Mouse (Mus musculus) limb, embryonic 14.5 days (tissue): ENCODE measurements at regions not wholly inside any gene's neighbourhood (a gene's known extent, or its start where the extent isn't known, plus 50 kb on each side); places are given as distances from the start of the nearest gene placed in this dataset.
A peak's percentile ranks its signal among the peaks of the same experiment; 100 is the strongest.

Source experiments
- ATAC-seq: fragments of 200-750 bp; cut with Nextera tagmentation; 2 replicates; pipeline ENCODE4 v1.8.0; 2017; ENCODE audit warnings: low read depth, moderate number of reproducible peaks, moderate TSS enrichment; ENCODE audit not compliant: low FRiP score
- DNase-seq: peaks from one replicate; pipeline ENCODE4 v3.0.0-alpha.2; 2015; ENCODE audit warnings: low spot score
- H3K27ac ChIP-seq: fragments of 300-500 bp; sonication (generic); replicated peaks from 2 replicates; pipeline ENCODE4 v1.5.1; 2014; ENCODE audit warnings: low read depth, mild to moderate bottlenecking, low read length, moderate library complexity, mixed read lengths
- H3K27me3 ChIP-seq: fragments of 300-500 bp; sonication (generic); 2 replicates; pipeline ENCODE4 v1.6.1; 2014; ENCODE audit warnings: low read length, mixed read lengths; ENCODE audit not compliant: control insufficient read depth, insufficient read depth
- H3K36me3 ChIP-seq: fragments of 300-500 bp; sonication (generic); 2 replicates; pipeline ENCODE4 v1.6.1; 2014; ENCODE audit warnings: mild to moderate bottlenecking, low read length, moderate library complexity, mixed read lengths; ENCODE audit not compliant: control insufficient read depth, insufficient read depth
- H3K4me1 ChIP-seq: fragments of 300-500 bp; sonication (generic); 2 replicates; pipeline ENCODE4 v1.6.1; 2014; ENCODE audit warnings: antibody characterized with exemption, low read length, mixed read lengths; ENCODE audit not compliant: control insufficient read depth, insufficient read depth
- H3K4me2 ChIP-seq: fragments of 300-500 bp; sonication (generic); replicated peaks from 2 replicates; pipeline ENCODE4 v1.6.1; 2014; ENCODE audit warnings: low read depth, mild to moderate bottlenecking, low read length, moderate library complexity; ENCODE audit not compliant: severe bottlenecking
- H3K4me3 ChIP-seq: fragments of 300-500 bp; sonication (generic); replicated peaks from 2 replicates; pipeline ENCODE4 v1.5.1; 2014; ENCODE audit warnings: low read length
- H3K9ac ChIP-seq: fragments of 300-500 bp; sonication (generic); 2 replicates; pipeline ENCODE4 v1.6.1; 2014; ENCODE audit warnings: mild to moderate bottlenecking, low read depth, low read length, moderate library complexity; ENCODE audit not compliant: severe bottlenecking
- H3K9me3 ChIP-seq: fragments of 300-500 bp; sonication (generic); 2 replicates; pipeline ENCODE4 v1.6.1; 2016; ENCODE audit warnings: low read length; ENCODE audit not compliant: control insufficient read depth
- POLR2A ChIP-seq: fragments of 200-500 bp; IDR thresholded peaks from 2 replicates; pipeline ENCODE4 v1.8.0; 2012; ENCODE audit warnings: inconsistent platforms, mild to moderate bottlenecking, moderate library complexity, borderline replicate concordance; ENCODE audit not compliant: insufficient read depth, insufficient read length; ENCODE audit errors: extremely low read depth
- WGBS: fragments of 180-500 bp; shearing (Covaris S2); extraction: QIAGEN DNeasy Blood & Tissue Kit; methylation state at CpG from one replicate; pipeline ENCODE4 v1.1.7; 2014; 5-methylcytosine and 5-hydroxymethylcytosine counted together

- H3K27me3 ChIP-seq, result no peaks in the 10 kb centered on the region
- H3K4me2 ChIP-seq, result no peak overlapping the region
- H3K36me3 ChIP-seq, result no peaks in the 10 kb centered on the region
- DNase-seq (no peak), ATAC-seq (no peak)
- H3K4me3 ChIP-seq, result no peak overlapping the region
- no peak for TF ChIP-seq POLR2A
- H3K4me1 ChIP-seq, result peaks cover 14% of the 10 kb centered on the region
- no peak overlapping the region for H3K27ac ChIP-seq
- 96% methylated on average over 1 of the region's 1 CpGs for WGBS
- H3K9ac ChIP-seq, result no peak overlapping the region
- no peaks in the 10 kb centered on the region for H3K9me3 ChIP-seq
Measured at GRCm38 (mm10) chr11:22626407-22626806, 114.5 kb downstream of the Tmem17 start.

DNA sequence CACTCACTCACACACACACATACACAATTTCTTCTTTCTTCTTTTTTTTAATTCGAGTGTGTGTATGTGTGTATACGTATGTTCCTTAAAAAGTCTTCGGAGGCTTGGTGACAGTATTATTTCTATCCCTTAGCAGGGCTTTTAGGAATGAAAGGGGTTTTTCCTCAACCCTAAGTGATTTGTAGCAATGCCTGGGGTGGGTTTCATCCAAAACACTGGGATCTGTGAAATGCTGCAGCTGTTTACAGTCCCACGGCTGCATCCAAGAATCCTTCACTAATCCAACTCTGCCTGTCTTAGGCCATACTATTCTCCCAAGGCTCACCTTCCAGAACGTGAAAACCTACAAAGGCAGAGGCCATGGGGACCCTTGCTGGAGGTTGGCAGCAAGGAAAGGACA lies 116.6 kb downstream of the Tmem17 start:
- Histone ChIP-seq H3K9ac (no peak overlapping the region), H3K36me3 (no peaks in the 10 kb centered on the region), H3K27ac (no peak overlapping the region), H3K27me3 (no peaks in the 10 kb centered on the region), H3K9me3 (no peaks in the 10 kb centered on the region), H3K4me1 (0 out of 2 replicates have a peak, but pooled peaks cover 3% of the 10 kb centered on the region), H3K4me3 (no peak overlapping the region), H3K4me2 (no peak overlapping the region)
- no peak for DNase-seq
- no peak for TF ChIP-seq POLR2A
- 79% methylated on average over 5 of the region's 5 CpGs for WGBS
- no peak for ATAC-seq

GRCm38 (mm10) chr11:22628979-22629378 lies 117.1 kb downstream of the Tmem17 start:
- Histone ChIP-seq H3K4me1 (0 out of 2 replicates have a peak, but pooled peaks cover 3% of the 10 kb centered on the region), H3K4me3 (no peak overlapping the region), H3K36me3 (no peaks in the 10 kb centered on the region), H3K4me2 (0 out of 2 replicates have a peak overlapping the region, but pooled peaks have one; percentile 43), H3K9me3 (no peaks in the 10 kb centered on the region), H3K27me3 (no peaks in the 10 kb centered on the region), H3K9ac (no peak overlapping the region), H3K27ac (no peak overlapping the region)
- DNase-seq (no peak), ATAC-seq (no peak)
- 61% methylated on average over 5 of the region's 5 CpGs for WGBS
- no peak for TF ChIP-seq POLR2A

DNA sequence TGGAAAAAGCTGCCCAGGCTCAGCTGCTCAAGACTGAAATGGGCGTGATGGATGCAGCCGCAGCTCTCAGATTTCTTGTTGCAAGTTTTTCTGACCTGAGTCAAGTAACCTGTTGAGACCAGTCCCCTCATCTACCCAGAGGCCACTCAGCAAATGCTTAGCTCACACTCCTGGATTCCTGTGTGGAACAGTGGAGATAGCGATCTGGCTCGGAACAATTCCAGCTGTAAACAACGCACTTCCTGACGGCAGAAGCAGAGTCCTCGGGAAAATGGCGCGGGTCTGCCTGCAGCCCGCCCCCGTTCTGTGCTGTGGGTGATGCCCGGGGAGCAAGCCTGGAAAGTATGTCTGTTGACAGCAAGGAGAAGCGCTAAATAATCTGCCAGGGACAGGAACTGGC lies 117.7 kb downstream of the Tmem17 start:
- Histone ChIP-seq H3K4me2 (peak overlapping the region; percentile 43), H3K9ac (peak overlapping the region; percentile 53), H3K36me3 (no peaks in the 10 kb centered on the region), H3K4me3 (peak overlapping the region; percentile 27), H3K27ac (peak overlapping the region; percentile 63), H3K9me3 (no peaks in the 10 kb centered on the region), H3K27me3 (no peaks in the 10 kb centered on the region), H3K4me1 (0 out of 2 replicates have a peak, but pooled peaks cover 3% of the 10 kb centered on the region)
- DNase-seq (peak; percentile 34), ATAC-seq (peak; percentile 49; the same call in 1 of the 2 replicates)
- WGBS, result 7% methylated on average over 13 of the region's 13 CpGs
- no peak for TF ChIP-seq POLR2A

GRCm38 (mm10) chr11:22629991-22630390 lies 118.1 kb downstream of the Tmem17 start:
- H3K9me3 ChIP-seq, result no peaks in the 10 kb centered on the region
- ATAC-seq (peak; percentile 3; the same call in 1 of the 2 replicates), DNase-seq (no peak)
- H3K36me3 ChIP-seq, result no peaks in the 10 kb centered on the region
- peak overlapping the region; percentile 43 for H3K4me2 ChIP-seq
- 0 out of 2 replicates have a peak, but pooled peaks cover 3% of the 10 kb centered on the region for H3K4me1 ChIP-seq
- peak overlapping the region; percentile 63; the same call in 1 of the 2 replicates for H3K27ac ChIP-seq
- WGBS, result 46% methylated on average over 4 of the region's 4 CpGs
- H3K9ac ChIP-seq, result peak overlapping the region; percentile 53
- H3K4me3 ChIP-seq, result peak overlapping the region; percentile 27
- H3K27me3 ChIP-seq, result no peaks in the 10 kb centered on the region
- TF ChIP-seq POLR2A, result no peak

- H3K4me3 ChIP-seq, result no peak overlapping the region
- no peaks in the 10 kb centered on the region for H3K27me3 ChIP-seq
- ATAC-seq (no peak), DNase-seq (no peak)
- H3K27ac ChIP-seq, result no peak overlapping the region
- no peaks in the 10 kb centered on the region for H3K36me3 ChIP-seq
- H3K9ac ChIP-seq, result no peak overlapping the region
- 0 out of 2 replicates have a peak, but pooled peaks cover 3% of the 10 kb centered on the region for H3K4me1 ChIP-seq
- WGBS, result 79% methylated on average over 5 of the region's 5 CpGs
- H3K4me2 ChIP-seq, result no peak overlapping the region
- H3K9me3 ChIP-seq, result no peaks in the 10 kb centered on the region
- TF ChIP-seq POLR2A, result no peak
Measured at GRCm38 (mm10) chr11:22630982-22631381, 119.1 kb downstream of the Tmem17 start.
